Mouse (Mus musculus): ENCODE measurements at regions not wholly inside any gene's neighbourhood (a gene's known extent, or its start where the extent isn't known, plus 50 kb on each side); places are given as distances from the start of the nearest gene placed in this dataset.

DNA sequence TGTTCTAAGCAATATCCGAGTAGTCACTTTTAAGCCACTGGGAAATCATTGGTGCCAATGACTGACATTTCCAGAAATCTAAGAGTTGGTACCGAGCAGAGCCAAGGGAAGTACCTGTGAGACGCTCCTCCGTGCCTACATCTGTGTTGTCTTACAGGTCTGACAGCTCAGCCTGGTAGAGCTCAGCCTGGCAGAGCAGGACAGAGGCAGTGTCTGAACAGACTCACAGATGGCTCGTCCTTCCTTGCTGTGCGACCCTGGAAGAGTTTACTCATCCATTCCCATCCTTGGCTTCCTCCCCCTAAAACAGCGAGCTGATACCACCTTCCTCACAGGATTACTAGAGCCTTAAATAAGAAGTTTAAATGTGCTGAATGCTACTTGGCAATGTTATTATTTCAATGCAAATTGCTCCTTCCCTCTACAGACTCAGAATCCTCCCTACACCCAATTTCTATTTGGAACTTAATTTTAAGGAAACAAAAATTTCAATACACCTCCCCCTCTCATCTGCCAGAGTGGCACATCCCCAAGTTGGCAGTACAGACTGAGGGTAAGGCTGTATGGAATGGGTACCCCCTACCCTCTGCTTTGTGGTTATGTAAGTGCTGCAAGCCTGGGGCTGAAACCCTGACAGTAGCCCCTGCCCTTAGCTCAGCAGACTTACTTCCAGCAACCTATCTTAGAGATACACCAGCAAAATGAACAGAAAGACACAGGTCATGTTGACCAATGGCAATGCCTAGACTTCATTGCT is 119.9 kb upstream of the Cacna2d3 start:
- TF ChIP-seq CTCF (IDR thresholded peaks at IDR 0.05; ENCODE audit: extremely low read depth, insufficient read length, insufficient replicate concordance, low read depth, low read length) (no peak), POLR2A (IDR thresholded peaks at IDR 0.05; ENCODE audit: low read depth, low read length) (no peak)
- H3K4me1 ChIP-seq (ENCODE audit: control insufficient read depth, insufficient read depth, insufficient read length, low read length) = no peaks in the 10 kb centered on the region
- no peak overlapping the region for H3K27ac ChIP-seq (ENCODE audit: insufficient read depth, low read depth, low read length)
- no peaks in the 10 kb centered on the region for H3K36me3 ChIP-seq (ENCODE audit: control insufficient read depth, insufficient read depth, low read length)
- H3K27me3 ChIP-seq (ENCODE audit: control insufficient read depth, insufficient read depth, low read length) = no peaks in the 10 kb centered on the region
- WGBS = 81% methylated on average over 7 of the region's 7 CpGs
- H3K4me3 ChIP-seq (ENCODE audit: low read depth, low read length) = no peak overlapping the region

DNA sequence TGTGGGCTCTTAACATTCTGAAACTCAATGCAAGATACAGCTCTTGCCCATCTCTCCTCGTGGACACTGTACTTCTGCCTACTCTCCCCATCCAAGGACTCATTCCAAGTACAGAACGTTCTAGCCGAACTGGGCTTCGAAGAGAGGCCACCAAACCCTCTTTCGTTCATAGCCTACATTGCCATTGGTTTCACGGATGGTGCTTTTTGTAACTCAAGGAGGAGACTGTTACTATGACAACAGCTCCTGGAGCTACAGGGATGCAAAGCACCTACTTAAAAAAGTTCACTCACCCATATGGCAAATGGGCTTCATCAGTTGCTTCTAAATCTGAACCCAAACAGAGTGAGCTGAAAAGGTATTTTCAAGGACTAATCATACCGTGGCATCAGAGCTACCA is 120.4 kb upstream of the Selenok start:
- Histone ChIP-seq H3K27me3 (ENCODE audit: control insufficient read depth, insufficient read depth, low read length) (no peaks in the 10 kb centered on the region), H3K27ac (ENCODE audit: insufficient read depth, low read depth, low read length) (no peak overlapping the region), H3K36me3 (ENCODE audit: control insufficient read depth, insufficient read depth, low read length) (no peaks in the 10 kb centered on the region), H3K4me1 (ENCODE audit: control insufficient read depth, insufficient read depth, insufficient read length, low read length) (no peaks in the 10 kb centered on the region), H3K4me3 (ENCODE audit: low read depth, low read length) (no peak overlapping the region)
- 89% methylated on average over 7 of the region's 7 CpGs for WGBS
- TF ChIP-seq CTCF (IDR thresholded peaks at IDR 0.05; ENCODE audit: extremely low read depth, insufficient read length, insufficient replicate concordance, low read depth, low read length) (no peak), POLR2A (IDR thresholded peaks at IDR 0.05; ENCODE audit: low read depth, low read length) (no peak)

DNA sequence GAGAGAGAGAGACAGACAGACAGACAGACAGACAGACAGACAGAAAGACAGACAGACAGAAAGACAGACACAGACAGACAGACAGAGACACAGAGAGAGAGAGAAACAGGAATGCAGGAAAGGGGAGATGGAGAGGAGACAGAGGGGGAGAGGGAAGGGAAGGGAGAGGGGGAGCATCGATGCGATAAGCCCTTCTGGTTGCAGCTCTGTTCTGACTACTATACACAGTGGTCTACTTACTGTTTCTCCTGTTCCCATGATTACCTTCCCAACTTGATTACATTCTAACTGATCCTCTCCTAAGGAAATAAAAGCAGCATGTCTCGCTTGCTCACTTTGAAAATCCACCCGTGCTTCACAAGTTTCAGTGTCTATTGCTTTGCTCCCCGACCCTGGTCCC is 116.8 kb upstream of the Selenok start:
- Histone ChIP-seq H3K4me1 (ENCODE audit: control insufficient read depth, insufficient read depth, insufficient read length, low read length) (no peaks in the 10 kb centered on the region), H3K27ac (ENCODE audit: insufficient read depth, low read depth, low read length) (no peak overlapping the region), H3K36me3 (ENCODE audit: control insufficient read depth, insufficient read depth, low read length) (no peaks in the 10 kb centered on the region), H3K27me3 (ENCODE audit: control insufficient read depth, insufficient read depth, low read length) (no peaks in the 10 kb centered on the region), H3K4me3 (ENCODE audit: low read depth, low read length) (no peak overlapping the region)
- TF ChIP-seq POLR2A (IDR thresholded peaks at IDR 0.05; ENCODE audit: low read depth, low read length) (no peak), CTCF (IDR thresholded peaks at IDR 0.05; ENCODE audit: extremely low read depth, insufficient read length, insufficient replicate concordance, low read depth, low read length) (no peak)
- 79% methylated on average over 5 of the region's 5 CpGs for WGBS

DNA sequence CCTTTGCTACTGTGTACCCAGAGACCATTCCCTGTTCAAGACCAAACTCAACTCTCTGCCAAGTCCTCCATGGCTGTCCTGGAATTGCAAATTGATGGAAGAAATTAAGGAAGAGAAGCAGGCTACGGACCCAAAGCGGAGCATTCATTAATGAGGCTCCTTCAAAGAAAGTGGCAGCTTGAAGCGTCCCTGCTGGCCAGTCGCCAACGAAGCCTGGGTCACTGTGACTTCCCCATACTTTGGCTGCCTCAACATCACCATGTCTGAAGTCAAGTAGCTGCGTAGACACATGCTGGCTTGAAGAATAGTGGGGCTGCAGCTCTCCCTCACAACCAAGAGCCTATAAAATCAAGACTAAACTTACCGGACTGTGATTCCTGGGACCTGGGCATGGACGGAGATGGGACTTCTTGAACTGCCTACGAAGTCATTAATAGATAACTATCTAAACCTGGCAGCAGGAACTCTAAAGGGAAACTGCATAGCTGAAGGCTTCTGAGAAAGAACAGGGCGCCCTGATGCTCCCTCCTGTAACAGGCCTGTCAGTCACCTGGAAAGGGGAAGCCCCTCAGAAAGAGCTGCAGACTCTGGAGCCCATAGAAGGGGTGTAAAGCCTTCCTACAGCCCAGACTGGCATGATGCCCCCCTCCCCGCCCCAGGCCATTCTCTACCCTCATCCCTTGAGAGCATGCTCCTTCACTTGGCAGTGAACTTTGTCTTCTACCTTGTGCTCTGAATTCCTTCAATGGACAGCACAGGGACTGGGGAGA is 116.0 kb upstream of the Selenok start:
- TF ChIP-seq CTCF (IDR thresholded peaks at IDR 0.05; ENCODE audit: extremely low read depth, insufficient read length, insufficient replicate concordance, low read depth, low read length) (no peak), POLR2A (IDR thresholded peaks at IDR 0.05; ENCODE audit: low read depth, low read length) (no peak)

DNA sequence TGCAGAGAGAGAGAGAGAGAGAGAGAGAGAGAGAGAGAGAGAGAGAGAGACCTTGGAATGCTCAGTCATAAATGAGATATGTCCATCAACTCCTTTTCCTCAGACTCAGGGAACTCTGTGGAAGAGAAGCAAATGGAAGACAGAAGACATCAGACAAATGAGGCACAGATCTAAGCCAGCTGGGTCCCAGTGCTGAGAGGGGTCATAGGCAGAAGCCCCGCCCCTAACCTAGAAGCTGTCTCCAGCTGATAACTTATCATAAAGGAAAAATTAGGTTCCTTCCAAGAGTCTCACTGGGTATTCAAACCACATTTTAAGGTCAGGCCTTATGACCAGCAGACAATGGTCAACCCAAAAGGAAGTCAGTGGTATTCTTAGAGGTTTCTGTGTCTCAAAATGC is 106.1 kb upstream of the Selenok start:
- Histone ChIP-seq H3K4me3 (ENCODE audit: low read depth, low read length) (no peak overlapping the region), H3K36me3 (ENCODE audit: control insufficient read depth, insufficient read depth, low read length) (no peaks in the 10 kb centered on the region), H3K4me1 (ENCODE audit: control insufficient read depth, insufficient read depth, insufficient read length, low read length) (no peaks in the 10 kb centered on the region), H3K27ac (ENCODE audit: insufficient read depth, low read depth, low read length) (no peak overlapping the region), H3K27me3 (ENCODE audit: control insufficient read depth, insufficient read depth, low read length) (no peaks in the 10 kb centered on the region; the same call in 1 of the 2 replicates)
- 72% methylated on average over 1 of the region's 1 CpGs for WGBS
- TF ChIP-seq POLR2A (IDR thresholded peaks at IDR 0.05; ENCODE audit: low read depth, low read length) = no peak
- TF ChIP-seq CTCF (IDR thresholded peaks at IDR 0.05; ENCODE audit: extremely low read depth, insufficient read length, insufficient replicate concordance, low read depth, low read length) = no peak

More for the DNA sequence above, 116.0 kb upstream of the Selenok start:
- Histone ChIP-seq H3K27ac (ENCODE audit: insufficient read depth, low read depth, low read length) (no peak overlapping the region), H3K27me3 (ENCODE audit: control insufficient read depth, insufficient read depth, low read length) (no peaks in the 10 kb centered on the region), H3K36me3 (ENCODE audit: control insufficient read depth, insufficient read depth, low read length) (no peaks in the 10 kb centered on the region), H3K4me3 (ENCODE audit: low read depth, low read length) (no peak overlapping the region), H3K4me1 (ENCODE audit: control insufficient read depth, insufficient read depth, insufficient read length, low read length) (no peaks in the 10 kb centered on the region)
- 71% methylated on average over 11 of the region's 11 CpGs for WGBS

DNA sequence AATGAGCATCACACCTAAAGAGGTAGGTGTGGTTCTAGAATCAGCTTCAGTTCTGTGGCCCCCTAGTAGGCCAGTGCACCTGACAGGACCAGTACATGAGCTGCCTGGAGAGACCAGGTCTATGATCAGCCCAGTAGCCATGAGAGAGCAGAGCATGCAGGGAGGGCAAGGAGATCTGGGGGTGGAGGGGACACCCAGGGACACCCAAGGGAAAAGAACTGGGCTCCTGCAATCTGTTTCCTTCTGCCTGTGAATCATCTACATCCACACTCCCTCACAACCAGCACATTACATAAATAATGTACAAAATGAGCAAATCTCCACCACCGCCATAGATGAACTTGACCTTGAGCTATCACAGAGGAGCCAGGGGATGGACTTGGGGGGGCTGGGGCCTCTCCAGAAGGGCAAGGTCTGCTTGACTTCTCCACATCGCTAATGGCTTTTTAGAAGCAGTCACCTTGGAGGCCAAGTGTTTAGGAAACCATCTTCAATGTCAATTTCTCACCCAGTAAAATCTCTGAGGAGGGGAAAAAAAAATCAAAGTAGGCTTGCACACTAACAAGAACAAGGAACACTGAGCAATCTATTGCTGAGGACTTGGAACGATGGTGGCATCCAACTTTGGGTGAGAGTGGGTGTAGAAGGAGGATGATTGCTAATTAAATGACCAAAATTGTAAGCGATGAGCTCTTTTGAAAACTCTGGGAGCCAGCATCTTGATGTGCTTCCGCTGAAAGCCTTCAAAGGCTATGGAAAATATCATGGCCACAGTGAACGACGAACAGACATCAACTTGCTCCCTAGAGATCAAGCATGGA is 101.4 kb upstream of the Selenok start:
- no peaks in the 10 kb centered on the region for H3K4me1 ChIP-seq (ENCODE audit: control insufficient read depth, insufficient read depth, insufficient read length, low read length)
- WGBS = 82% methylated on average over 7 of the region's 7 CpGs
- TF ChIP-seq POLR2A (IDR thresholded peaks at IDR 0.05; ENCODE audit: low read depth, low read length) = no peak
- no peak for TF ChIP-seq CTCF (IDR thresholded peaks at IDR 0.05; ENCODE audit: extremely low read depth, insufficient read length, insufficient replicate concordance, low read depth, low read length)
- no peaks in the 10 kb centered on the region for H3K36me3 ChIP-seq (ENCODE audit: control insufficient read depth, insufficient read depth, low read length)
- no peak overlapping the region for H3K27ac ChIP-seq (ENCODE audit: insufficient read depth, low read depth, low read length)
- no peaks in the 10 kb centered on the region; the same call in 1 of the 2 replicates for H3K27me3 ChIP-seq (ENCODE audit: control insufficient read depth, insufficient read depth, low read length)
- no peak overlapping the region for H3K4me3 ChIP-seq (ENCODE audit: low read depth, low read length)

All from small intestine, adult 2 months (tissue).